Mouse (Mus musculus) testis, adult 2 months (tissue): ENCODE results near the gene 1700012A03Rik. TPM values are rescaled to one million over a fixed set of nuclear protein-coding genes. Genes with fewer than 3 reads are reported as not detected.
A peak's percentile ranks its signal among the peaks of the same experiment; 100 is the strongest.

Source experiments
- H3K27ac ChIP-seq: fragments of 200-500 bp; 2 replicates; pipeline ENCODE4 v1.5.1; 2012; ENCODE audit warnings: low read depth, low read length; ENCODE audit not compliant: control insufficient read depth, insufficient read depth
- H3K27me3 ChIP-seq: fragments of 200-500 bp; 2 replicates; pipeline ENCODE4 v1.6.1; 2012; ENCODE audit warnings: mild to moderate bottlenecking, low read length, moderate library complexity; ENCODE audit not compliant: control insufficient read depth, insufficient read depth
- H3K36me3 ChIP-seq: fragments of 200-500 bp; 2 replicates; pipeline ENCODE4 v1.6.1; 2012; ENCODE audit warnings: mild to moderate bottlenecking, low read length; ENCODE audit not compliant: control insufficient read depth, insufficient read depth
- H3K4me1 ChIP-seq: fragments of 200-500 bp; 2 replicates; pipeline ENCODE4 v1.6.1; 2012; ENCODE audit warnings: low read length; ENCODE audit not compliant: control insufficient read depth, insufficient read depth
- H3K4me3 ChIP-seq: fragments of 200-500 bp; 2 replicates; pipeline ENCODE4 v1.5.1; 2012; ENCODE audit warnings: low read depth, mild to moderate bottlenecking, low read length, moderate library complexity, mixed read lengths; ENCODE audit not compliant: control insufficient read depth
- CTCF ChIP-seq: fragments of 200-500 bp; IDR thresholded peaks from 2 replicates; pipeline ENCODE4 v1.5.1; 2012; ENCODE audit warnings: low read depth, mild to moderate bottlenecking, inconsistent platforms, low read length, moderate library complexity; ENCODE audit not compliant: control insufficient read depth, insufficient read depth, insufficient replicate concordance
- POLR2A ChIP-seq: fragments of 200-500 bp; IDR thresholded peaks from 2 replicates; pipeline ENCODE4 v1.6.1; 2012; ENCODE audit warnings: low read depth, mild to moderate bottlenecking, inconsistent platforms, low read length, moderate library complexity; ENCODE audit not compliant: control insufficient read depth
- polyA plus RNA-seq: library from polyadenylated mRNA; depleted of rRNA; stranded (reverse); fragments of >200 nt; gene quantifications from 2 replicates; pipeline ENCODE4 v1.2.3, GENCODE M21; 2012

Gene 1700012A03Rik
- polyA plus RNA-seq, 1 experiment = 193 TPM

GRCm38 (mm10) chr6:32021853-32022536 lies 28.1 kb upstream of the 1700012A03Rik start:
- Histone ChIP-seq H3K36me3 (no peaks in the 10 kb centered on the region), H3K4me1 (no peaks in the 10 kb centered on the region), H3K27ac (no peak overlapping the region), H3K27me3 (no peaks in the 10 kb centered on the region), H3K4me3 (no peak overlapping the region)
- TF ChIP-seq CTCF (no peak), POLR2A (no peak)

- Histone ChIP-seq H3K36me3 (no peaks in the 10 kb centered on the region), H3K27me3 (no peaks in the 10 kb centered on the region), H3K27ac (no peak overlapping the region), H3K4me1 (no peaks in the 10 kb centered on the region), H3K4me3 (no peak overlapping the region)
- no peak for TF ChIP-seq POLR2A
- TF ChIP-seq CTCF = no peak
These were observed 27.5 kb upstream of the 1700012A03Rik start for GRCm38 (mm10) chr6:32022537-32022869.

GRCm38 (mm10) chr6:32028228-32029009 lies 21.6 kb upstream of the 1700012A03Rik start:
- H3K4me3 ChIP-seq = no peak overlapping the region
- H3K27me3 ChIP-seq = no peaks in the 10 kb centered on the region
- H3K4me1 ChIP-seq = no peaks in the 10 kb centered on the region
- H3K36me3 ChIP-seq = no peaks in the 10 kb centered on the region
- TF ChIP-seq CTCF (no peak), POLR2A (no peak)
- no peak overlapping the region for H3K27ac ChIP-seq

- no peak overlapping the region for H3K4me3 ChIP-seq
- H3K36me3 ChIP-seq = no peaks in the 10 kb centered on the region
- H3K27ac ChIP-seq = no peak overlapping the region
- TF ChIP-seq CTCF = no peak
- no peaks in the 10 kb centered on the region for H3K4me1 ChIP-seq
- no peaks in the 10 kb centered on the region for H3K27me3 ChIP-seq
These were observed 15.8 kb upstream of the 1700012A03Rik start for GRCm38 (mm10) chr6:32034226-32034625.

GRCm38 (mm10) chr6:32045344-32045743 lies 4.7 kb upstream of the 1700012A03Rik start:
- Histone ChIP-seq H3K4me3 (no peak overlapping the region), H3K4me1 (no peaks in the 10 kb centered on the region), H3K36me3 (no peaks in the 10 kb centered on the region), H3K27ac (no peak overlapping the region), H3K27me3 (no peaks in the 10 kb centered on the region)
- no peak for TF ChIP-seq CTCF

GRCm38 (mm10) chr6:32049256-32049950 lies 643 bp upstream of the 1700012A03Rik start:
- TF ChIP-seq POLR2A (no peak), CTCF (no peak)
- Histone ChIP-seq H3K4me3 (peak overlapping the region; percentile 25), H3K27me3 (no peaks in the 10 kb centered on the region), H3K4me1 (no peaks in the 10 kb centered on the region; the same call in 1 of the 2 replicates), H3K36me3 (no peaks in the 10 kb centered on the region), H3K27ac (no peak overlapping the region)
